Mouse (Mus musculus) G1E (cell line): ENCODE results near the gene Cobll1. TPM values are rescaled to one million over a fixed set of nuclear protein-coding genes. Genes with fewer than 3 reads are reported as not detected.

Experiments
- ATAC-seq: 2 replicates; pipeline ENCODE4 v1.8.0; 2016; ENCODE audit warnings: mild to moderate bottlenecking; ENCODE audit not compliant: insufficient number of reproducible peaks, poor library complexity, low FRiP score, severe bottlenecking; ENCODE audit errors: extremely low read depth
- DNase-seq: peaks from one replicate; pipeline ENCODE4 v3.0.0; 2012; ENCODE audit warnings: low spot score
- H3K27me3 ChIP-seq: 2 replicates; pipeline ENCODE4 v1.6.1; 2012; ENCODE audit warnings: mild to moderate bottlenecking, low read length, inconsistent platforms; ENCODE audit not compliant: insufficient read depth
- H3K36me3 ChIP-seq: replicated peaks from 2 replicates; pipeline ENCODE3; 2012; ENCODE audit warnings: mild to moderate bottlenecking, inconsistent platforms
- H3K4me1 ChIP-seq: 2 replicates; pipeline ENCODE4 v1.6.1; 2012; ENCODE audit warnings: low read depth, low read length, inconsistent platforms, mixed read lengths; ENCODE audit not compliant: insufficient read depth
- H3K4me3 ChIP-seq: 2 replicates; pipeline ENCODE4 v1.5.1; 2012; ENCODE audit warnings: low read depth, mild to moderate bottlenecking, inconsistent platforms, low read length, moderate library complexity, mixed read lengths
- H3K9me3 ChIP-seq: replicated peaks from 2 replicates; pipeline ENCODE4 v1.6.1; 2012; ENCODE audit warnings: inconsistent platforms
- CTCF ChIP-seq: IDR thresholded peaks from 2 replicates; pipeline ENCODE4 v1.5.1; 2012; ENCODE audit warnings: low read depth, low read length, inconsistent platforms, mixed read lengths
- GATA1 ChIP-seq: IDR thresholded peaks from 2 replicates; pipeline ENCODE4 v1.6.1; 2012; ENCODE audit warnings: borderline replicate concordance, low read length, inconsistent platforms, mixed read lengths
- GATA2 ChIP-seq: IDR thresholded peaks from 2 replicates; pipeline ENCODE4 v1.6.1; 2012; ENCODE audit warnings: low read depth, low read length, inconsistent platforms, borderline replicate concordance
- POLR2AphosphoS5 ChIP-seq: IDR thresholded peaks from 2 replicates; pipeline ENCODE4 v1.6.1; 2012; ENCODE audit warnings: low read depth, low read length, inconsistent platforms; ENCODE audit not compliant: insufficient replicate concordance
- TAL1 ChIP-seq: conservative IDR thresholded peaks from 2 replicates; pipeline ENCODE4 v1.6.1; 2012; ENCODE audit warnings: low read depth, low read length, inconsistent platforms, mixed read lengths
- polyA plus RNA-seq: library from polyadenylated mRNA; stranded (reverse); fragments of >175 nt; gene quantifications from 2 replicates; pipeline ENCODE4 v1.2.3, GENCODE M21; 2012
- total RNA-seq, 2 experiments: library from RNA; stranded (forward) in 1 of 2; stranded (reverse) in 1 of 2; fragments of 200-1000 nt in 1 of 2; fragments of >200 nt in 1 of 2; fragmentation: Nextera tagmentation in 1 of 2; gene quantifications; 2 replicates each; pipeline ENCODE4 v1.2.3; 2014 to 2017

The Cobll1 gene
- total and polyA plus RNA-seq, 3 experiments = 0.11 to 1.9 TPM; not detected in 1

DNA sequence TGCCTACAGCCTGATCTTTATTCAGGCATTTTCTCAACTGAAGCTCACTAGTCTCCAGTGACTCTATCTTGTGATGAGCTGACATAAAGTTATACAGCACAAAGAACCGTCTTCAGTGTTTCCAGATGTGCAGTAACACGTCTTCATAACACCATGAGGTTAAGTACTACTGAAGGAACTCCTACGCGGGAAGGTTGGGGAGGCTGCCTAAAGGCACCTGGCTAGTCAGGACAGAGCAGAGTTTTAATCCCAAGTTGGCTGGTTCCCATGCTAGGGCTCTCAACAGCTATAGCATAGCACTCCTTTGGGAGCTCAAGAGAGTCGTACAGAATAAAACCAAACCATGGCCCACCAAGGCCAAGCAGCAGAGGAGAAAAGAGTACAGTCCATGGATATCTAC, 76.6 kb downstream of the Cobll1 start:
- Histone ChIP-seq H3K27me3 (no peaks in the 10 kb centered on the region), H3K36me3 (no peaks in the 10 kb centered on the region), H3K9me3 (peaks cover 13% of the 10 kb centered on the region), H3K4me1 (no peaks in the 10 kb centered on the region), H3K4me3 (no peak overlapping the region)
- DNase-seq (no peak), ATAC-seq (no peak; the same call in 1 of the 2 replicates)
- no peak for TF ChIP-seq GATA1

DNA sequence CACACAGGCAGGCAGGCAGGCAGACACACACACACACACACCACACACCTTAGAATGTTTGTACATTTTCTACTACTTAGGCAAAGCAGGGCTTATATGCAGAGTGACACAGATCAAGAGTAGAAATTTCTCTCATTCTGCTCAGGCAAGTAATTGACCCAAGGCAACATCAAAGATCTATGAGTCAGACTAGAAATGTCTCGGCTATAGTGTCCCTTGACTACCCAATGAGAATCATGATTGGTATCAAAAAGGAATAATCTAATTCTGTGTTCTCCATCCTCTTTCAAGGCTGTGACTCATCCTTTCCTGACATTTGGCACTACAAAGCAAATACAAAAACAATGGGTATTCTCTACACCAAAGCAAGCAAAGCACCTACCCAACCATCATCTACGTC, 77.5 kb downstream of the Cobll1 start:
- Histone ChIP-seq H3K4me3 (no peak overlapping the region), H3K4me1 (no peaks in the 10 kb centered on the region), H3K9me3 (peaks cover 15% of the 10 kb centered on the region), H3K27me3 (no peaks in the 10 kb centered on the region), H3K36me3 (no peaks in the 10 kb centered on the region)
- DNase-seq (no peak), ATAC-seq (no peak)
- TF ChIP-seq POLR2AphosphoS5 (no peak), TAL1 (no peak), GATA1 (no peak), GATA2 (no peak), CTCF (no peak)

DNA sequence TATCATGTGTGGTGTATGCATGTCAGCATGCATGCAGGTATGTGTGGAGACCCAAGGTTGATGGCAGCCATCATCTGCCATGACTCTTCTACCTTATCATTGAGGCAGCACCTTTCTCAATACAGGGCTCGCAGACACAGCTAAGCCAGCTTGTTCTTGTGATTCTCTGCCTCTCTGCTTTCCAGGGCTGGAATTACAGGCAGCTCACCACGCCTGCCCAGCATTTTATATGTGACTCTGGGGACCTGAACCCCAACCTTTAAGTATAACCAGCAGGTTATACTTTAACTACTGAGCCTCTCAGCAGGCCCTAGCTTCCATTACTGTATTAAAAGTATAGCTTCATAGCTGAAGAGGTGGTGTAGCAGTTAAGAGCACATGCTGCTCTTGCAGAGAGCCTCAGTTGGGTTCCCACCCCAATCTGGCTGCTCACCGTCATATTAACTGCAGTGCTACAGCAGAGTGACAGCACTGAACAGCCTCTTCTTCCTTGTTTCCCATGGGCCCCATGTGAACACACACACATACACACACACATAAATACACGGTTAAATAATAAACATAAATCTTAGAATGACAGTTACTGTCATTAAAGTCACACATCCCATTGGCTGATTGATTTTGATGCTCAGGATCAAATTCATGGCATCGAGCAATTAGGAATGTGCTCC, 81.1 kb downstream of the Cobll1 start:
- no peaks in the 10 kb centered on the region for H3K27me3 ChIP-seq
- H3K36me3 ChIP-seq = no peaks in the 10 kb centered on the region
- TF ChIP-seq TAL1 (no peak), CTCF (no peak), POLR2AphosphoS5 (no peak), GATA1 (no peak), GATA2 (no peak)
- DNase-seq = no peak
- peaks cover 20% of the 10 kb centered on the region for H3K9me3 ChIP-seq
- no peaks in the 10 kb centered on the region for H3K4me1 ChIP-seq
- no peak overlapping the region for H3K4me3 ChIP-seq
- ATAC-seq = no peak; the same call in 1 of the 2 replicates

DNA sequence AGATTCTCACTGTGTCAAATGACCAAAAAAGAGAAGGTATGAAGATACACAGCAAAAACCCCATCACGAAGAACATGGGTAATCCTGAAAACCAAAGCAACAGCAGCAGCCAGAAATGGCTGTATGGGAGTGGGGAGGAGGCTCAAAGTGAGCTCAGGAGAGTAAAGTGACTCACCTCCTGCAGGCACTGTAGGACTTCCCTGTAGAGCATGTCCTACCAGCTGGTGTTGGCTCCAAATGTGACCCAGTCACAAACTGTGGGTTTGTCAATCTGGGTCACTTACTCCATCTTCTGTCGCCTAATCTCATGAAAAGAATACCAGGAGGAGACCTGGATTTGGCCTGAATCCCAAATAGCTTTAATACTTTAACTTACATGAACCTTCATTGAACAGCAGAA, 81.9 kb downstream of the Cobll1 start:
- no peak for TF ChIP-seq CTCF
- TF ChIP-seq GATA1 = no peak
- no peak for TF ChIP-seq GATA2
- no peak for TF ChIP-seq POLR2AphosphoS5
- TF ChIP-seq TAL1 = no peak
- no peak for DNase-seq
- Histone ChIP-seq H3K36me3 (no peaks in the 10 kb centered on the region), H3K4me3 (no peak overlapping the region), H3K9me3 (peaks cover 16% of the 10 kb centered on the region), H3K27me3 (no peaks in the 10 kb centered on the region), H3K4me1 (no peaks in the 10 kb centered on the region)
- ATAC-seq = no peak

DNA sequence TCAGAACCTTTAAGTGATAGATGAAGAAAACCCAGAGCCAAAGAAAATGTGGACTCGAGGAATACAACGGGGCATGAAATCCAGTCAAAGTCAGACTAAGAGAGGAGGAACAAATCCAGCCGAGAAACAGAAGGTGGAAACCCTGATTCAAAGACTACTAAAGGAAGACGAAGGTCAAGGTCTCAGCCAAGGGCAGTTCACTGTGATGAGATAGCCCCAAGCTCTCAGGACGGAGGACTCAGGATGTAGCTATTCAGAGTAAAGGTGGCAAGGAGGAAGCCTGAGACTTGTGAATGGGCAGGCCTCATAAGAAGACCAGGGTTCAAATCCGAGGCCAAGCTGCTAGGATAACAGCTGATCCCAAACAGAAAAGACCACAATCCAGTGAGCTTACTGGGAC, 90.3 kb downstream of the Cobll1 start:
- DNase-seq (no peak), ATAC-seq (no peak)
- no peak overlapping the region for H3K4me3 ChIP-seq
- TF ChIP-seq GATA1 (no peak), TAL1 (no peak), CTCF (no peak), POLR2AphosphoS5 (no peak), GATA2 (no peak)
- no peaks in the 10 kb centered on the region for H3K36me3 ChIP-seq
- no peaks in the 10 kb centered on the region for H3K4me1 ChIP-seq
- peaks cover 13% of the 10 kb centered on the region for H3K9me3 ChIP-seq
- H3K27me3 ChIP-seq = no peaks in the 10 kb centered on the region

DNA sequence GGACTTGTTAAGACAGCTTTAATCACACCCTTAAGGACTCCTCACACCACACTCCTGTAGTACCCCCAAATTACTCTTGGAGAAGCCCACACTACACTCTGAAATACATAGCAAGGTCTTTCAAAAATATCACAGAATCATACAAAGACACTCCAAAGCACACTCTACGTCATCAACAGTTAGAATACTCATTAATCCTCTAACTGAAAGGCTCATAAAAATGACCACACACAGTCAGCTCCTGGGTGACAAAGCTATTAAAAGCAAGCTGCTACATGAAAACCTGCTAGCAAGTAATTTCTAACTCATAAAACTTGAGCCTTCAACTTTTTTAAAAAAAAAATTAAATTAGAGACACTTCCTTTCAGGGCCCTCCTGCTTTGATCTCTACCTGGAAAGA, 91.8 kb downstream of the Cobll1 start:
- Histone ChIP-seq H3K27me3 (no peaks in the 10 kb centered on the region), H3K9me3 (peaks cover 13% of the 10 kb centered on the region), H3K4me1 (no peaks in the 10 kb centered on the region), H3K36me3 (no peaks in the 10 kb centered on the region), H3K4me3 (no peak overlapping the region)
- no peak for ATAC-seq
- no peak for DNase-seq
- TF ChIP-seq POLR2AphosphoS5 = no peak
- TF ChIP-seq TAL1 = no peak
- TF ChIP-seq CTCF = no peak

DNA sequence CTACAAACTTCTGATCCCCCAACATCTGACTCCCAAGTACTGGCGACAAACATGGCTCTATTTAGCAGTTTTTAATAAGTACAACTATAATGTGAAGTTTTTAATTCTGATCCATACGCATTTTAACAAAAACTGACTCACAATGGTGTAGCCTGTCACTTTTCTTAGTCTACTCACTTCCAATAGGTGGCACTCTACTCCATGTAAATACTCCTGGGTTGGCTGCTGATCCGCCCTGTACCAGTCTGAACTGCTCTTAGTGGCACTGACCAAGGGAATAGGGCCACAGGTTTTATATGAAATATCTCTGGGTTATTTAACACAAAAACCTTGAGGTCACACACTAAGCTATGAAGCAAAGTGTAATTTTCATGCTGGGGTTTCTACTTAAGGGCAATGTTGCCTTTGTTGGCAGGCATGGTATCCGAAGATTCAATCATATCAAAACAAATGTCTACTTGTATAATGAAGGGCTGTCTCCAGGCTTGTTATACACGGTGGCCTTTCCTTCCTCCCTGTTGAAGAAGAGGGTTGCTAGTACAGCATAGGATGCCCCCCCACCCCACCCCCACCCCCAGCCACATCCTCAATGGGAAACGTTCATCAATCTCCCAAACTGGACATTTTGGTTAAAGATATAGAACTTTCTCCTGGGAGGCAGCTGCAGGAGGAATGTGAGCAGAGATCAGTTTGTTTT, 93.6 kb downstream of the Cobll1 start:
- Histone ChIP-seq H3K9me3 (peaks cover 9% of the 10 kb centered on the region), H3K4me3 (no peak overlapping the region), H3K4me1 (no peaks in the 10 kb centered on the region), H3K27me3 (no peaks in the 10 kb centered on the region), H3K36me3 (no peaks in the 10 kb centered on the region)
- ATAC-seq (no peak), DNase-seq (no peak)
- TF ChIP-seq GATA2 (no peak), TAL1 (no peak), GATA1 (no peak), CTCF (no peak), POLR2AphosphoS5 (no peak)
